Mouse (Mus musculus) naive thymus-derived CD4-positive, alpha-beta T cell, adult 2 months (primary cell): Measurements from ENCODE around the gene Lamtor2.

Experiments used
- DNase-seq: peaks from one replicate; pipeline ENCODE4 v3.0.0-alpha.2; 2011; ENCODE audit warnings: low read depth

Lamtor2 gene

DNA sequence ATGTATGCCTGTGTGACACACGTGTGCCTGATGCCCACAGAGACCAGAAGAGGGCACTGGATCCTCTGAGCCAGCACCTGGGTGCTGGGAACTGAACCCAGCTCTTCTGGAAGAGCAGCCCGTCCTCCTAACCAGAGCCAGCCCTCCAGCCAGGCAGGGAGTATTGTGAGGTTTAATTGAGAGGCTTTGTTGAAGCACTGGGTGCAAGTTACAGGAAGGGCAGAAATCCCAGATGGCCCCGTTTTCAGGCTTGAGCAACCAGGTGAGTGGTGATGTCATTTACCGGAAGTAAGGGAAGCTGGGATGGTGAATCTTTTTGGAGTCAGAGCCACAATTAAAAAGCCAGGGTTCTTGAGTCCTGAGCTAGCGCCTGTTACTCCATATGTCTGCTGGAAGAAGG lies 27.9 kb downstream of the Lamtor2 start:
- no peak for DNase-seq

GRCm38 (mm10) chr3:88523027-88523426 lies 29.8 kb downstream of the Lamtor2 start:
- no peak for DNase-seq

GRCm38 (mm10) chr3:88521803-88522331 lies 31.0 kb downstream of the Lamtor2 start:
- DNase-seq = peak; percentile 88

- no peak for DNase-seq
These were observed 31.7 kb downstream of the Lamtor2 start for GRCm38 (mm10) chr3:88521156-88521555.

GRCm38 (mm10) chr3:88520078-88520477 lies 32.8 kb downstream of the Lamtor2 start:
- no peak for DNase-seq

GRCm38 (mm10) chr3:88518411-88518810 lies 34.5 kb downstream of the Lamtor2 start:
- DNase-seq = no peak

GRCm38 (mm10) chr3:88516407-88516806 lies 36.5 kb downstream of the Lamtor2 start:
- no peak for DNase-seq

- DNase-seq = no peak
These were observed 37.8 kb downstream of the Lamtor2 start for GRCm38 (mm10) chr3:88515095-88515386.

DNA sequence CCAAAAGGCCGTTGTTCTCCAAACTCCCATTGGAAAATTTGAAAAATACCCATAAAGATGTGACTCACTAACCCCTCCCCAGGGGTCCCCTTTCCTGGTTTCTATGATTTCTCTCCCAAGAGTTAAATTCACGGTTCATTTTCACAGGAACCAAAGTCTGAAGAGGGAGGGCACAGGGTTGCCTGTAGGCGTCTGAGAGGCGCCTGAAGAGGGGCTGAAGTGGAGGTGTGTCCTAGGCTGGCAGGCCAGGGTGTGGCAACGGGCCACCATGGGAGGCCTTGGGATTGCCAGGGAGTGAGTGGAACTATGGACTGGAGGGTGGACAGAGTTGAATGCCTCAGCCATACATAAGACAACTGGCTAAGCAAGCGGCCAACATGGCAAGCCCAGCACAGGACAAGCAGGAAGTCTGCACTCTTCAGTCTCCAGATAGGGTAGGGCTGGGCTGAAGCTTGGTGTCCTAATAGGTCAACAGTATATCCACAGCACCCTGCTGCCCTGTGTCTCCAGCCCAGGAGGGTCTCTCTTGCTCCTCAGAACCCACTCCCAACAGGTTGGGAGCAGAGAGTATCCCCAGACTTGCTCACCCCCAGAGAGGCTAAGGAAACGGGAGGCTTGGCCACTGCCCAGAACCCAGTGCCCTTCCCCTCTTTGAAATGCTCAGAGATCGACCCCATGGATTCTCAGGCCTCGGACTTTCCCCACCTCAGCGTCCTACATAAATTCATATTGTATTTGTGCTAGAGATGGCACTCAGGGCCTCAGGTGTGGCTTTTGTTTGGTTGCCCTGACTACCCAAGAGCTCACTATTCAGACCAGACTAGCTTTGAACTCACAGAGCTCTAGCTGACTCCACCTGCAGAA lies 38.4 kb downstream of the Lamtor2 start:
- peak; percentile 59 for DNase-seq

DNA sequence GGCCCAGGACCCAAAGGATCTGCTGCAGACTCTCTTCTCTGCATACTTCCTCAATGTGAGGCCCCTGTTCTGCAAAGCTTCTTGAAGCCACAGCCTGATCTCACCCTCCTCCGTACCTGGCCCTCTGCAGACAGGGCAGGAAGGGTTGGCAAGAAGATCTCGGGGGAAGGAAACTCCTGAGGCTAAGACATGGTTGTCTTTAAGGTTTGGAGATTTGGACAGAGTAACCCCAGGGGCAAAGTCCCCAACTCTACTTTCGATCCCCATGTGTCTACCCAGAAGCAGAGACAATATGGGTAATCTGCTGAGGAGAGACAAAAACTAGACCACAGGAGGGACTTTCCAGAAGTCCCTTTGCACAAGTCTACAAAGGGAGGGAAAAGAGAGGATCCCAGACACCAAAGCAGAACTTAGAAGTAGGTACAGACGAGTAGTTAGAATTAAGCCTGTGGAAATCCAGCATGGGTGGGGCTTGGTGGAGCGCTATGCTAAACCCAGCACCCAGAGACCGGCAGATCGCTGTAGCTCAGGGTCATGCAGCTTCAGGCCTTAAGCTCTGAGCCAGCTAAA lies 39.2 kb downstream of the Lamtor2 start:
- DNase-seq = peak; percentile 77

DNA sequence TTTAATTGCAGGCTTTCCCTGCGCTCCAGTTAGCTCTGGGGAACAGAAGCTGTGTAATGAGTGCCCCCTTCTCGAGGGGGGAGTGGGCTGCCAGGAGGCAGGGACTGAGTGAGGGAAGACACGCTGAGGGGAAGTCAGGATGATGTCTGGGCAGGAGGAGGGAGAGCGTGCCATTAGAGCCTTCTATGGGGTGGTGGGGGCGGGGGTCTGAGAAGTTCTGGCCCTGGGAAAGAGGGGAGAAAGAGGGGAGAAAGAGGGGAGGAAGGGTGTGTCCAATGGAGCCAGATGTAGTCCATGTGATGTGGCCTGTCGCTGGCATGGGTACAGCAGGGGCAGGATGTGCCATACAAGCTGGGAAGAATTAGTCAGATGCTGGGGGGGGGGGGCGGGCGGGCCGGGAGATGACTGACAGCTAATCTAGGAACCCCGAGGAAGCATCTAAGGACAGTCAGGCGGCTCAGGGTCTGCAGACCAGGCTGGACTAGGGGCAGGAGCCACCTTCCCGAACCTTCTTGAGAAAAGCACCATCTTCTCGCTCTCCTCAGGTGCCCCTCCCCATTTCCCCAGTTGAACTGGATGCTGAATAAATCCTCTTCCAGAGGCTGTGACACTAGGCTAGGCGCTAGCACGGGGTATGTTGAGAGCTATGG lies 39.9 kb downstream of the Lamtor2 start:
- peak; percentile 57 for DNase-seq

DNA sequence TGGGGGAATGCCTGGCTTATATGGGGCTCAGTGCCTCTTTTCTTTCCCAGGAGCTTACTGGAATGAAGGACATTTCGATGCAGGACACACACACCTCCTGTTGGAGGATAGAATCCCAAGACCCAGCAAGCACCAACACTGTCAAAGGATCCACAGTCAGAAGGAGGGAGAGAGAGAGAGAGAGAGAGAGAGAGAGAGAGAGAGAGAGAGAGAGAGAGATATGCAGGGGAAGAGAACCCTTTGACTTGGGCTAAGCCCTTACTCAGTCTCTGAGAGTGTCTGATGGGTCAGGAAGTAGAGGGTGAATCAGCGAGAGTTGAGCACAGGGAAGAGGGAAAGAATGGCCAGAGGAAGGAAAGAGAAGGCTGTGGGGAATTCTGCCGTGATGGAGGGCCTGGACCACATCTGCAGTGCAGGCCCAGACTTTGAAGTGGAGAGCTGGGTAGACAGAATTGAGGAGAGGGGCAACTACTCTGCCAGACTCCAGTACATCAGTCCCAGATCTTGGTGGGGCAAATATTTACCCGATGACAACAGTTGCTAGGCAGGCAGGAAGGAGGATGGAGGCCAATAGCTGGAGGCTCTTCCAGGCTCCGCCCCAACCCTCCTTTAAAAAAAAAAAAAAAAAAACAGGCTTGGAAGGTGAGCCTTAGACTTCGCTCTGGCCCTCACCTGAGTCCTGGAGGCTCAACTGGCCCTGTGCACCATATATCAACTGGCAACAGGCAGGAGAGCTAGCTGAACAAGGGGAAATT lies 40.6 kb downstream of the Lamtor2 start:
- DNase-seq = peak; percentile 79

DNA sequence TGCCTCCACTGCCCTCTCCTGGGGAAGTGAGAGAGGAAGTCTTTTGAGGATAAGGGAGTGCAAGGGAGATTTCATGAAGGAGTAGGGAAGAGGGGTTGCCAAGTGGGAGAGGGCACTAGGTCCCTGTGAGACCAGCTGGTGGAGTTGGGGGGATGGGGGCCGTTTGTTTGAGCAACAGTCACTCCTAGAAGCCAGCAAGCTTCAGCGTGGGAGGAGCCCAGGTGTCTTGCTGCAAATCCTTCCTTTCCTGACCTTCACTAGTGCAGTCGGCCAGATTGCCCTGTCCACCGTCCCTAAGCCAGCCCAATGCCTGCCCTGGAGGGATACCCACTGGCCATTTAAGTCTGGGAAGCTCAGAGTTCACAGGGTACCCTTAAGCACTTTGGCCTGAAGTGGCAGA lies 41.3 kb downstream of the Lamtor2 start:
- peak; percentile 64 for DNase-seq

DNA sequence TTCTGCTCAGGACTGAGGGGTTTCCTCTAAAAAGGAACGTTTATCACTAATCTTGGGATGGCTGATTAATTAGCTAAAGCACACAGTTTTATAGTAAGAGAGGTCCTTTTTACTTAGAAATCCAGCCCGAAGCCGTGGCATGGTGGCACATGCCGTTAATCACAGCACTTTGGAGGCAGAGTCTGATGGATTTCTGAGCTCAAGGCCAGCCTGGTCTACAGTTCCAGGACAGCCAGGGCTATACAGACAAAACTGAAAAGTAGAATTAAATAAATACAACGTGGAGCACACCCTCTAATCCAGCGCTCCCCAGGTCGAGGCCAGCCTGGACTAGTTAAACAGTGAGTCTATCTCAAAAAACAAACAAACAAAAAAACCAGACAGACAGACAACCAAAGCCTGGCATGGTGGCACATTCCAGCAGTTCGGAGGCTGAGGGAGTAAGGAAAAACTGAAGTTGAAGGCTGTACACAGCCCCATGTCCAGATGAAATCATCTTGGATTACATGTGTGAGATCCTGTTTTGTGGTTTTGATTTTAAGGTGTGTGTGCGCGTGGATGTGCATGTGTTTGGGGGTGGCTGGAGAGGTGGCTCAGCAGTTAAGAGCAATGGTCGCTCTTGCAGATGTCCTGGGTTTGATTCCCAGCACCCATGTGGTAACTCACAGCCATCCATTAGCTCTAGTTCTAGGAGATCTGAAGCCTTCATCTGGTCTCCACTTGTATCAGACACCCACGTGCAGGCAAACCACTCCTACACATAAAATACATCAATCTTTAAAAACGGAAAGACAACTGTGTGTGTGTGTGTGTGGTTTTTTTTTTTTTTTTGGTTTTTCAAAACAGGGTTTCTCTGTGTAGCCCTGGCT lies 42.2 kb downstream of the Lamtor2 start:
- peak; percentile 82 for DNase-seq

DNA sequence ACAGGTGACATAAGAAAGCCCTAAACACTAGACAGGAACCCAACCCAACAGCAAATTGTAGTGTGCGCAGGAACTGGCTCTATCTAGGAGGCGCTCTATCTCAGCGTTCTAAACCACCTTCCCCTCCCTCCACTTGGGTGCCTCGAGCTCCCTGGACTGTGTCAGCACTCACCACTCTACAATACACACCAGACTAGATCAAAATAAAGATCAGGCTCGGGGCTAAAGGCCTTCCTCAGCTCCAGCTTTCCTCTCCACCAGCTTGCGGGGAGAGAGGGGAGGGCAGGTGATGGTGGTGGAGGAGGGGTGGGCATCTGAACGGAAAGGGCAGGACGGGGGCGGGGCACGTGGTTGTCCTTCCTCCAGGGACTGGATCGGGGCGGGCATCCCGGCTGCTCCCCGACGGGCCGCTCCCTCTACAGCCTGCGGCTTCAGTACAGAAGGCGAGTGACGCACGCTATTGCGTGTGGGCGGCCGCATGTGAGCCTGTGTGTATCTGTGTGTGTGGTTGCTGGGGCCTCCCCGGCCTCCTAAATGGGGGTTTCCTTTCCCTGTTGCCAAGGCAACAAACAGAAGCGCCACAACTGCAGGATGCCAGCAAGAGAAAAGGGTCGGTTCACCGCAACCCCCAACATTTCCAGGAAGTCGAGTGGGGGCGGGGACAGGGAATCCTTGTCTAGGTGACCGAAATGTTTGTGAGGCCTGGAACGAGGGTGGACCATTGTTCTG lies 43.0 kb downstream of the Lamtor2 start, which contains the start of gene Lmna:
TSS of gene Lmna (minus strand) at position 265 of the 729 bp plus-strand sequence.
- DNase-seq = peak; percentile 99

DNA sequence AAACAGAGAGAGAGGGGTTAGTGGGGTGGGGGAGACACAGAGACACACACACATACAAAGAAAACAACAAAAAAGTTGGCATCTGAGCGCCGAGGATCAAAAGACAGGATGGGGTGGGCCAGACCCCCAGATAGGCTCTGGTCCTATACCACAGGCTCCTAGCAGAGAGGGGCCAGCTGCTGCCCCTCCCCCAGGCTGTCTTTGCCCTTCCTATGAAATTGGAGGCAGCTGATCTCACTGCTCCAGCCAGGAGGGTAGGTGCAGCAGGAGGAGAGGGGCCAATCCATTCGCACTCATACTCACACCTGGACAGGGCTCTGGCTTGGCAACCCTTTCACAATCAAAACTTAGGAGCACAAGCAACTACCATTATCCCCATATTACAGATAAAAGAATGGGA lies 43.6 kb downstream of the Lamtor2 start:
- DNase-seq = no peak

DNA sequence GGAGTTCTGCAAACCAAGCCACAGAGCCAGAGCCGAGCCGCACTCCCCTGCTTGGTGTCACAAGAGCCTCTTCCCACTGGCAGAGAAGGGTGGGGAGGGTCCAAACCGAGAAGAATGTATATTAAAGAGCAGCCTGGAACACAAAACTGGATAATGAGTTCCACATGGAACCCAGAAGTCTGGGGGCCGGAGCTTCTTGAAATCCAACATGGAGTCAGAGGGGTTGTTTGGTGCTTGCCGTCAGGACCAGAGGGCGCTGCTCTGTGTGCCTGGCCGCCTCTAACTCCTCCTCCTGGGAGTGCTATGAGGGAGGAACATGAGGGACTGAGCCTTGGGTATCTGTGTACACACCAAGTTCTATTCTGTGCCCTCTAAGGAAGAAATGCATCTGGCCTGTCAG lies 47.1 kb downstream of the Lamtor2 start:
- DNase-seq = no peak

DNA sequence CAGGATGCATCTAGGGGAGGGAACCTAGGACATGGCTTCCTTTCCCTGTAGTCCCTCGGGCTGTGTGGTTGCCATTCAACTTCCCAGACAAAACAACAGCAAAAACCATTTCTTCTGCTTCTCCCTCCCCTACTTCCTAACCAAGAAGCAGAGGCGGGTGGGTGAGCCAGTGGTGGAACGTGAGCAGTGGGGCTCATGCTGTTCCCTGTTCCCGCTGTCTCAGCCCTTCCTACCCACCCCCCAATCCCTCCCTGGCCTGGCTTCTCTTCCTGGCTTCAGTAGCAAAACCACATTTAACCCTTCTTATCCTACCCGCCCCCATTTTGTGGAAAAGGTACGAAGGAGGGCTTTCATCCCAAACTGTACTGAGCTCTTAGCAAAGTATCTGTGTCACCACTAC lies 47.8 kb downstream of the Lamtor2 start:
- DNase-seq = no peak

GRCm38 (mm10) chr3:88503881-88504746 lies 48.8 kb downstream of the Lamtor2 start:
- no peak for DNase-seq

DNA sequence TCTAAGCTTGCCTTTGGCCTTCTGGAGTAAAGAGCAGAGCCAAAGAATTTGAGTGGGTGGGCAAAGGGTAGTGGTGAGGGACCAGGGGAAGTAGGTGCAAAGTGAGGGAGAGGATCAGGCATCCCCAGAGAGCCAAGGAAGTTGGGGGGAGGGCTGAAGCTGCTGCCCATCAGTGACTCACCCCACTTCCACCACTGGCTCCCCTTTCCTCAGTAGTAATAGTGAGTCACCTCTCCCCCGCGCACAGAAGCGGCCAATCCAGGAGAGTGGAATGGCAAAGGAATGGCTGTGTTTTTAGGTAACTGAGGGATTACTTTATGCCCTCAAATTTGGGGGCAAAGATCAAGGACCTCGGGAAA lies 49.4 kb downstream of the Lamtor2 start:
- no peak for DNase-seq
